Mouse (Mus musculus) midbrain, embryonic 15.5 days (tissue): Measurements from ENCODE around the gene Ankrd11. TPM values are rescaled to one million over a fixed set of nuclear protein-coding genes. Genes with fewer than 3 reads are reported as not detected.

ENCODE experiments used
- ATAC-seq: fragments of 200-750 bp; cut with Nextera tagmentation; replicated peaks from 2 replicates; pipeline ENCODE4 v1.8.0; 2017; ENCODE audit warnings: moderate TSS enrichment
- H3K27ac ChIP-seq: fragments of 300-500 bp; sonication (generic); 2 replicates; pipeline ENCODE4 v1.5.1; 2015; ENCODE audit warnings: mild to moderate bottlenecking, inconsistent platforms
- H3K27me3 ChIP-seq: fragments of 300-500 bp; sonication (generic); replicated peaks from 2 replicates; pipeline ENCODE4 v1.6.1; 2015; ENCODE audit warnings: inconsistent platforms
- H3K36me3 ChIP-seq: fragments of 300-500 bp; sonication (generic); replicated peaks from 2 replicates; pipeline ENCODE4 v1.6.1; 2015; ENCODE audit warnings: inconsistent platforms
- H3K4me1 ChIP-seq: fragments of 300-500 bp; sonication (generic); 2 replicates; pipeline ENCODE4 v1.6.1; 2015; ENCODE audit warnings: inconsistent platforms
- H3K4me2 ChIP-seq: fragments of 300-500 bp; sonication (generic); 2 replicates; pipeline ENCODE4 v1.6.1; 2015; ENCODE audit warnings: inconsistent platforms, mild to moderate bottlenecking, moderate library complexity
- H3K4me3 ChIP-seq: fragments of 300-500 bp; sonication (generic); 2 replicates; pipeline ENCODE4 v1.5.1; 2015; ENCODE audit warnings: mild to moderate bottlenecking, inconsistent platforms
- H3K9ac ChIP-seq: fragments of 300-500 bp; sonication (generic); 2 replicates; pipeline ENCODE4 v1.6.1; 2015; ENCODE audit warnings: mild to moderate bottlenecking, inconsistent platforms
- H3K9me3 ChIP-seq: fragments of 300-500 bp; sonication (generic); 2 replicates; pipeline ENCODE4 v1.6.1; 2016; ENCODE audit warnings: inconsistent platforms
- WGBS: fragments of 180-500 bp; shearing (Covaris S2); methylation state at CpG from one replicate; pipeline ENCODE4 v1.1.7; 2015; ENCODE audit warnings: mixed read lengths; 5-methylcytosine and 5-hydroxymethylcytosine counted together
- polyA plus RNA-seq: library from polyadenylated mRNA; unstranded; fragments of >200 nt; fragmentation: Nextera tagmentation; extraction: Ambion mirVana; gene quantifications from 2 replicates; pipeline ENCODE4 v1.2.1, GENCODE M21; 2015

The Ankrd11 gene
- polyA plus RNA-seq, 1 experiment from 2014 or later, result 69.4 TPM

- no peak for ATAC-seq
Observed at GRCm38 (mm10) chr8:122836696-122837095, 205.4 kb downstream of the Ankrd11 start.

GRCm38 (mm10) chr8:122836199-122836598 lies 205.9 kb downstream of the Ankrd11 start:
- Histone ChIP-seq H3K9me3 (no peaks in the 10 kb centered on the region), H3K9ac (no peak overlapping the region), H3K27ac (no peak overlapping the region), H3K4me3 (no peak overlapping the region), H3K36me3 (no peaks in the 10 kb centered on the region), H3K4me2 (no peak overlapping the region), H3K4me1 (no peaks in the 10 kb centered on the region), H3K27me3 (no peaks in the 10 kb centered on the region)
- 89% methylated on average over 12 of the region's 12 CpGs for WGBS
- no peak for ATAC-seq

More at GRCm38 (mm10) chr8:122836696-122837095, 205.4 kb downstream of the Ankrd11 start:
- H3K27ac ChIP-seq, result no peak overlapping the region
- H3K27me3 ChIP-seq, result no peaks in the 10 kb centered on the region
- H3K4me1 ChIP-seq, result no peaks in the 10 kb centered on the region
- no peak overlapping the region for H3K4me3 ChIP-seq
- H3K4me2 ChIP-seq, result no peak overlapping the region
- H3K9ac ChIP-seq, result no peak overlapping the region
- no peaks in the 10 kb centered on the region for H3K9me3 ChIP-seq
- WGBS, result 91% methylated on average over 13 of the region's 13 CpGs
- no peaks in the 10 kb centered on the region for H3K36me3 ChIP-seq

GRCm38 (mm10) chr8:122834971-122835370 lies 207.1 kb downstream of the Ankrd11 start:
- Histone ChIP-seq H3K4me1 (0 out of 2 replicates have a peak, but pooled peaks cover 5% of the 10 kb centered on the region), H3K27ac (no peak overlapping the region), H3K9ac (no peak overlapping the region), H3K4me2 (no peak overlapping the region), H3K4me3 (no peak overlapping the region), H3K9me3 (no peaks in the 10 kb centered on the region), H3K36me3 (no peaks in the 10 kb centered on the region), H3K27me3 (no peaks in the 10 kb centered on the region)
- 32% methylated on average over 8 of the region's 8 CpGs for WGBS
- ATAC-seq, result 0 out of 2 replicates have a peak, but pooled peaks have one; percentile 54

- Histone ChIP-seq H3K4me2 (no peak overlapping the region), H3K27ac (no peak overlapping the region), H3K9me3 (no peaks in the 10 kb centered on the region), H3K9ac (no peak overlapping the region), H3K4me3 (no peak overlapping the region), H3K4me1 (0 out of 2 replicates have a peak, but pooled peaks cover 5% of the 10 kb centered on the region), H3K36me3 (no peaks in the 10 kb centered on the region), H3K27me3 (no peaks in the 10 kb centered on the region)
- WGBS, result 93% methylated on average over 8 of the region's 8 CpGs
- ATAC-seq, result no peak
Observed at GRCm38 (mm10) chr8:122834416-122834815, 207.7 kb downstream of the Ankrd11 start.

Other genes starting within 250 kb of the Ankrd11 start
- 2.0 and 2.1 TPM in 2 replicates for gene Cdh15, start 194.3 kb downstream of the Ankrd11 start, polyA plus RNA-seq
- gene Spg7, start 20.7 kb upstream of the Ankrd11 start, polyA plus RNA-seq, result 48.7 and 49.0 TPM in 2 replicates
- gene Rpl13, start 60.1 kb upstream of the Ankrd11 start, polyA plus RNA-seq, result 632 and 634 TPM in 2 replicates
- gene Cpne7, start 75.1 kb upstream of the Ankrd11 start, polyA plus RNA-seq, result 8.1 TPM in 2 replicates
- gene Sult5a1, start 116.0 kb upstream of the Ankrd11 start, polyA plus RNA-seq, result 1.6 and 2.1 TPM in 2 replicates
- 0.13 and 0.19 TPM in 2 replicates for gene Dpep1, start 144.0 kb upstream of the Ankrd11 start, polyA plus RNA-seq
- 227 and 235 TPM in 2 replicates for gene Chmp1a, start 170.5 kb upstream of the Ankrd11 start, polyA plus RNA-seq
- 8.0 and 8.1 TPM in 2 replicates for gene Spata33, start 170.6 kb upstream of the Ankrd11 start, polyA plus RNA-seq
- 52.6 and 55.0 TPM in 2 replicates for gene Cdk10, start 182.6 kb upstream of the Ankrd11 start, polyA plus RNA-seq
- 7.4 and 8.1 TPM in 2 replicates for gene Spata2l, start 194.0 kb upstream of the Ankrd11 start, polyA plus RNA-seq
- gene Zfp276, start 211.9 kb upstream of the Ankrd11 start, polyA plus RNA-seq, result 28.2 and 30.3 TPM in 2 replicates
- 66.6 and 69.9 TPM in 2 replicates for gene Vps9d1, start 212.1 kb upstream of the Ankrd11 start, polyA plus RNA-seq